Mouse (Mus musculus) forebrain, embryonic 15.5 days (tissue): ENCODE results near the gene Utf1. TPM values are rescaled to one million over a fixed set of nuclear protein-coding genes. Genes with fewer than 3 reads are reported as not detected.

Experiments
- ATAC-seq: fragments of 200-750 bp; cut with Nextera tagmentation; replicated peaks from 2 replicates; pipeline ENCODE4 v1.8.0; 2017; ENCODE audit warnings: mild to moderate bottlenecking, moderate TSS enrichment, moderate library complexity
- H3K27ac ChIP-seq: fragments of 300-500 bp; sonication (generic); replicated peaks from 2 replicates; pipeline ENCODE4 v1.5.1; 2015; ENCODE audit warnings: mild to moderate bottlenecking, inconsistent platforms
- H3K27me3 ChIP-seq: fragments of 300-500 bp; sonication (generic); 2 replicates; pipeline ENCODE4 v1.6.1; 2015; ENCODE audit warnings: inconsistent platforms
- H3K36me3 ChIP-seq: fragments of 300-500 bp; sonication (generic); 2 replicates; pipeline ENCODE4 v1.6.1; 2015; ENCODE audit warnings: mild to moderate bottlenecking, inconsistent platforms
- H3K4me1 ChIP-seq: fragments of 300-500 bp; sonication (generic); 2 replicates; pipeline ENCODE4 v1.6.1; 2015; ENCODE audit warnings: inconsistent platforms
- H3K4me2 ChIP-seq: fragments of 300-500 bp; sonication (generic); replicated peaks from 2 replicates; pipeline ENCODE4 v1.6.1; 2015; ENCODE audit warnings: mild to moderate bottlenecking, inconsistent platforms
- H3K4me3 ChIP-seq: fragments of 300-500 bp; sonication (generic); 2 replicates; pipeline ENCODE4 v1.5.1; 2015; ENCODE audit warnings: mild to moderate bottlenecking, inconsistent platforms
- H3K9ac ChIP-seq: fragments of 300-500 bp; sonication (generic); replicated peaks from 2 replicates; pipeline ENCODE4 v1.6.1; 2015; ENCODE audit warnings: mild to moderate bottlenecking, inconsistent platforms
- H3K9me3 ChIP-seq: fragments of 300-500 bp; sonication (generic); 2 replicates; pipeline ENCODE4 v1.6.1; 2016; ENCODE audit warnings: inconsistent platforms
- WGBS: fragments of 180-500 bp; shearing (Covaris S2); methylation state at CpG from one replicate; pipeline ENCODE4 v1.1.7; 2015; ENCODE audit warnings: mixed read lengths; 5-methylcytosine and 5-hydroxymethylcytosine counted together
- polyA plus RNA-seq: library from polyadenylated mRNA; unstranded; fragments of >200 nt; fragmentation: Nextera tagmentation; extraction: Ambion mirVana; gene quantifications from 2 replicates; pipeline ENCODE4 v1.2.1, GENCODE M21; 2015

Utf1 gene
- polyA plus RNA-seq, result not detected in 2 replicates

- WGBS, result under 1% methylated on average over 58 of the region's 59 CpGs
- Histone ChIP-seq H3K9ac (0 out of 2 replicates have a peak within 1 kb of the TSS, but pooled peaks have one; percentile 10), H3K4me2 (peak within 1 kb of the TSS; percentile 52), H3K9me3 (no peaks in the 10 kb centered on the region), H3K36me3 (no peaks in the 10 kb centered on the region), H3K27ac (no peak within 1 kb of the TSS), H3K27me3 (peaks cover 69% of the 10 kb centered on the region), H3K4me1 (peaks cover 13% of the 10 kb centered on the region), H3K4me3 (peak within 1 kb of the TSS; percentile 34)
- peak; percentile 46; the same call in 1 of the 2 replicates for ATAC-seq
Measured at GRCm38 (mm10) chr7:139943674-139944281, at the start of gene Utf1. TSS of gene Utf1 (plus strand) at chr7:139943789.

- H3K4me3 ChIP-seq, result peak within 1 kb of the TSS; percentile 46
- no peak within 1 kb of the TSS for H3K27ac ChIP-seq
- H3K36me3 ChIP-seq, result no peaks in the 10 kb centered on the region
- ATAC-seq, result peak; percentile 82
- H3K4me1 ChIP-seq, result peaks cover 27% of the 10 kb centered on the region
- peak within 1 kb of the TSS; percentile 53 for H3K9ac ChIP-seq
- no peaks in the 10 kb centered on the region for H3K9me3 ChIP-seq
- peaks cover 25% of the 10 kb centered on the region for H3K27me3 ChIP-seq
- peak within 1 kb of the TSS; percentile 82 for H3K4me2 ChIP-seq
- WGBS, result 1% methylated on average over 49 of the region's 50 CpGs
Measured at GRCm38 (mm10) chr7:139894655-139895557, 48.7 kb upstream of the Utf1 start, which contains the start of gene Kndc1. TSS of gene Kndc1 (plus strand) at chr7:139894696.

GRCm38 (mm10) chr7:139896271-139896670 lies 47.3 kb upstream of the Utf1 start:
- H3K27me3 ChIP-seq, result peaks cover 25% of the 10 kb centered on the region
- H3K9ac ChIP-seq, result no peak overlapping the region
- H3K4me3 ChIP-seq, result no peak overlapping the region
- H3K4me2 ChIP-seq, result no peak overlapping the region
- ATAC-seq, result no peak
- H3K27ac ChIP-seq, result no peak overlapping the region
- no peaks in the 10 kb centered on the region for H3K36me3 ChIP-seq
- no peaks in the 10 kb centered on the region for H3K9me3 ChIP-seq
- H3K4me1 ChIP-seq, result peaks cover 27% of the 10 kb centered on the region
- WGBS, result 82% methylated on average over 7 of the region's 7 CpGs

GRCm38 (mm10) chr7:139896796-139897195 lies 46.8 kb upstream of the Utf1 start:
- Histone ChIP-seq H3K27ac (no peak overlapping the region), H3K9me3 (no peaks in the 10 kb centered on the region), H3K9ac (no peak overlapping the region), H3K4me1 (peaks cover 27% of the 10 kb centered on the region), H3K4me2 (no peak overlapping the region), H3K27me3 (peaks cover 25% of the 10 kb centered on the region), H3K36me3 (no peaks in the 10 kb centered on the region), H3K4me3 (no peak overlapping the region)
- WGBS, result 80% methylated on average over 7 of the region's 7 CpGs
- ATAC-seq, result no peak

DNA sequence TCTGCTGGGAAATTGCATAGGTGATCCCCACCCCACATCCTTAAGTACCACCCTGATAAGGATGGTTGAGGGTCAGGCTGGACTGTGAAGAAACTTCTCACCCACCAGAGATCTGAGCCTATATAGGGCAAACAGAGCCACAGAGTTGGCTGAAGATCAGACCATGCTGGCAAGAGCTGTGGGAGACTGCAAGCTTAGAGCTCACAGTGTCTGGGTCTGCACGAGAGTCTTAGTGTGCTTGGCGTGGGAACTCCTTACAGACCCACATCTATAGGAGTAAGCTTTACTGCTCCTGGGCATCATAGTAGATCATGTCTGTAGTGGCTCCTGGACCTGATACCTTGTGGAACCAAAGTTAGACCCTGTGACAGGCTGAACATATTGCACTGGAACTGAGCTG lies 45.0 kb upstream of the Utf1 start:
- Histone ChIP-seq H3K4me2 (no peak overlapping the region), H3K36me3 (no peaks in the 10 kb centered on the region), H3K4me1 (peaks cover 27% of the 10 kb centered on the region), H3K27me3 (peaks cover 18% of the 10 kb centered on the region), H3K9me3 (no peaks in the 10 kb centered on the region), H3K27ac (no peak overlapping the region), H3K4me3 (no peak overlapping the region), H3K9ac (no peak overlapping the region)
- ATAC-seq, result no peak
- WGBS, result 68% methylated on average over 2 of the region's 2 CpGs

GRCm38 (mm10) chr7:139899505-139899904 lies 44.1 kb upstream of the Utf1 start:
- Histone ChIP-seq H3K4me2 (no peak overlapping the region), H3K9ac (no peak overlapping the region), H3K9me3 (no peaks in the 10 kb centered on the region), H3K27ac (no peak overlapping the region), H3K27me3 (peaks cover 10% of the 10 kb centered on the region), H3K36me3 (no peaks in the 10 kb centered on the region), H3K4me3 (no peak overlapping the region), H3K4me1 (peaks cover 24% of the 10 kb centered on the region)
- 80% methylated on average over 7 of the region's 7 CpGs for WGBS
- ATAC-seq, result no peak

DNA sequence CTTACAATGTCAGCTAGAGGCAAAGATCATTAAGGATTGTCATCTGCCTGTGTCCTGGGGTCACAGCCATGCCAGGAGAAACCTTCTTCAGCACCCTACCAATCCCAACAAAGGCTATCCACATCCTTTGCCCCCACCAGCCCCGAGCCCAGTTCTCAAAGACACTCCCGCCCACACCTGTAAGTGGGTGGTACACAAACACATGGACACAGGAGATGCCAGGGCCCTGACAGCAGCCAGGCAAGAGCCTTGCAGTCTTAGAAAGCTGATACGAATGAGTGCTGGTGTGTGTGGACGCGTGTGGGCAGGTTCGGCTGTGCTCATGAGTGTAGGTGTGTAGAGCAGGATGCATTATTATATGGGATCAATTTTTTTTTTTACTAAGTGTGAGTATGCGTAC lies 43.1 kb upstream of the Utf1 start:
- H3K4me1 ChIP-seq, result peaks cover 15% of the 10 kb centered on the region; the same call in 1 of the 2 replicates
- peaks cover 7% of the 10 kb centered on the region; the same call in 1 of the 2 replicates for H3K27me3 ChIP-seq
- WGBS, result 95% methylated on average over 7 of the region's 7 CpGs
- H3K9ac ChIP-seq, result no peak overlapping the region
- H3K36me3 ChIP-seq, result no peaks in the 10 kb centered on the region
- ATAC-seq, result no peak
- no peak overlapping the region for H3K4me2 ChIP-seq
- H3K27ac ChIP-seq, result no peak overlapping the region
- H3K9me3 ChIP-seq, result no peaks in the 10 kb centered on the region
- no peak overlapping the region for H3K4me3 ChIP-seq

DNA sequence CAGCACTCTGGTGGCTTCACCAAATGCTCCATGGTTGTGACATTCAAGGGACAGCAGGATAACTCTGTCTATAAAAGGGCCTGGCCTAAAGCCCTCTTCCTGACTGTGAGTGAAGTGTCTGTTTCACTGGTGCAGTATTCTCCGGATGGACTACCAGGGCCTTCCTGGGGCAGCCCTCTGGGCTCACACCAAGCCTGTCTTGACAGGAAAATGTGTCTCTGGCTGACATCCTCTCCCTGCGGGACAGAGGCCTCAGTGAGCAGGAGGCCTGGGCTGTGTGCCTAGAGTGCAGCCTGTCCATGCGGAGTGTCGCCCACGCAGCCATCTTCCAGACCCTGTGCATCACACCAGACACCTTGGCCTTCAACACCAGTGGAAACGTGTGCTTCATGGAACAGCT lies 42.7 kb upstream of the Utf1 start:
- no peak overlapping the region for H3K4me3 ChIP-seq

DNA sequence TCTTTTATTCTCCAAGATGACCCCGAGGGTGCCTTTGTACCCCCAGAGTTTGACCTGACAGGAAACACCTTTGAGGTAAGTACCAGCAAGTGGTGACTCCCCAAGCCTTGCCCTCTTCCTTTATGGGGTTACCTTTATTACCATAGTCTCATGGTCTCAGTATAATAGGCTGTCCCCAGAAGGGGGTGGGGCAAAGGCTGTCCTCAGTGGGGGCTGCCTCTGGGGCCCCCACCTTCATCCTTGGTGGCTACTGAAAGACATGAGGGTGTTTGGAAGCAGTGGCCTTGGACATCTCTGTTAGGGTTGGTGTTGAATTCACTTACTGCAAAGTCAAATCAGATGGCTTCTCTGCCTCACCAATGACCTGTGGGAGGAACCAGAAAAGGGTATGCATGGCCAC lies 41.6 kb upstream of the Utf1 start:
- Histone ChIP-seq H3K4me3 (no peak overlapping the region), H3K27me3 (no peaks in the 10 kb centered on the region), H3K4me1 (peaks cover 13% of the 10 kb centered on the region; the same call in 1 of the 2 replicates), H3K27ac (no peak overlapping the region), H3K9me3 (no peaks in the 10 kb centered on the region), H3K9ac (no peak overlapping the region), H3K4me2 (no peak overlapping the region), H3K36me3 (no peaks in the 10 kb centered on the region)
- no peak for ATAC-seq
- WGBS, result 36% methylated on average over 1 of the region's 1 CpGs

More for the DNA sequence above, 42.7 kb upstream of the Utf1 start:
- no peak for ATAC-seq
- no peaks in the 10 kb centered on the region for H3K9me3 ChIP-seq
- peaks cover 13% of the 10 kb centered on the region; the same call in 1 of the 2 replicates for H3K4me1 ChIP-seq
- no peak overlapping the region for H3K9ac ChIP-seq
- WGBS, result 89% methylated on average over 6 of the region's 6 CpGs
- no peaks in the 10 kb centered on the region for H3K36me3 ChIP-seq
- peaks cover 4% of the 10 kb centered on the region; the same call in 1 of the 2 replicates for H3K27me3 ChIP-seq
- no peak overlapping the region for H3K4me2 ChIP-seq
- H3K27ac ChIP-seq, result no peak overlapping the region

GRCm38 (mm10) chr7:139905261-139905660 lies 38.3 kb upstream of the Utf1 start:
- H3K36me3 ChIP-seq, result no peaks in the 10 kb centered on the region

GRCm38 (mm10) chr7:139905661-139906060 lies 37.9 kb upstream of the Utf1 start:
- 10% methylated on average over 6 of the region's 6 CpGs for WGBS
- H3K9ac ChIP-seq, result no peak overlapping the region

More at GRCm38 (mm10) chr7:139905261-139905660, 38.3 kb upstream of the Utf1 start:
- 31% methylated on average over 6 of the region's 6 CpGs for WGBS
- no peaks in the 10 kb centered on the region for H3K27me3 ChIP-seq
- H3K27ac ChIP-seq, result no peak overlapping the region
- no peaks in the 10 kb centered on the region for H3K9me3 ChIP-seq
- H3K4me2 ChIP-seq, result no peak overlapping the region
- H3K4me1 ChIP-seq, result peaks cover 24% of the 10 kb centered on the region
- no peak for ATAC-seq
- no peak overlapping the region for H3K4me3 ChIP-seq
- no peak overlapping the region for H3K9ac ChIP-seq

DNA sequence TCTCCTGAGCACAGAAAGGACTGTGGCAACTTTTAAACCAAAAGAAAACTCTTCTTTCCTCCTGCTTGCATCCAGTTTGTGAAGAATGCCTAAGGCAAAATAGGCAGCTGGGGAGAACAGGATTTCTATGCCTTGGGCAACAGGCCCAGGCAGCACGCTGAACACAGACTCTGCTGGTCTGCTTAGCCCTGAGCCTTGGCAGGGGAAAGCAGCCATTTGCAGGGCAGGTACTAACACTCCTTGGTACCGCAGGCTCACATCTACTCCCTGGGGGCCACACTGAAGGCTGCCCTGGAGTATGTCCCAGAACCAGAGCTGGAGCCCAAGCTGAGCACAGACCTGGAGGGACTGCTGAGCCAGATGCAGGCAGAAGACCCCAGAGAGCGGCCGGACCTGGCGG lies 35.4 kb upstream of the Utf1 start:
- H3K9ac ChIP-seq, result peak overlapping the region; percentile 25; the same call in 1 of the 2 replicates
- H3K4me2 ChIP-seq, result no peak overlapping the region
- H3K4me1 ChIP-seq, result peaks cover 25% of the 10 kb centered on the region
- H3K36me3 ChIP-seq, result no peaks in the 10 kb centered on the region
- H3K27ac ChIP-seq, result peak overlapping the region; percentile 67
- no peaks in the 10 kb centered on the region for H3K9me3 ChIP-seq
- ATAC-seq, result peak; percentile 29; the same call in 1 of the 2 replicates
- H3K4me3 ChIP-seq, result no peak overlapping the region
- peaks cover 7% of the 10 kb centered on the region for H3K27me3 ChIP-seq
- WGBS, result 45% methylated on average over 5 of the region's 5 CpGs

More at GRCm38 (mm10) chr7:139905661-139906060, 37.9 kb upstream of the Utf1 start:
- Histone ChIP-seq H3K27me3 (no peaks in the 10 kb centered on the region), H3K4me2 (no peak overlapping the region), H3K4me1 (peaks cover 25% of the 10 kb centered on the region), H3K27ac (no peak overlapping the region), H3K36me3 (no peaks in the 10 kb centered on the region), H3K9me3 (no peaks in the 10 kb centered on the region), H3K4me3 (no peak overlapping the region)
- ATAC-seq, result no peak
